Mouse (Mus musculus): ENCODE data around the gene Gpx8. TPM values are rescaled to one million over a fixed set of nuclear protein-coding genes. Genes with fewer than 3 reads are reported as not detected.

Gpx8 gene
- polyA plus RNA-seq, 1 experiment from 2014 or later = 17.3 TPM

DNA sequence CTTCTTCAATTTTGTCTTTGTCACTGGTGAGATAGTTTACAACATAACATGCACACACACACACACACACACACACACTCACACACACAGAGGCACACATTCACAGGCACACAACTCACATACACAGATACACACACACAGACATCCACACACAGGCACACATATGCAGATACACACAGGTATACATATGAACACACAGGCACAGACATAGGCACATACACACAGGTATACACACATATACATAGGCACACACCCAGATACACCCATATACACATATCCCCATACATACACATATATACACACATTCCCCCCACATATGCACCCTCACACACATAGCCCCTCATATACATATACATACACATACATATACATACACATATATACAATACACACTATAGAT lies 808 bp upstream of the Gpx8 start:
- ATAC-seq = no peak
- no peak overlapping the region for H3K27ac ChIP-seq
- no peak overlapping the region for H3K4me2 ChIP-seq

DNA sequence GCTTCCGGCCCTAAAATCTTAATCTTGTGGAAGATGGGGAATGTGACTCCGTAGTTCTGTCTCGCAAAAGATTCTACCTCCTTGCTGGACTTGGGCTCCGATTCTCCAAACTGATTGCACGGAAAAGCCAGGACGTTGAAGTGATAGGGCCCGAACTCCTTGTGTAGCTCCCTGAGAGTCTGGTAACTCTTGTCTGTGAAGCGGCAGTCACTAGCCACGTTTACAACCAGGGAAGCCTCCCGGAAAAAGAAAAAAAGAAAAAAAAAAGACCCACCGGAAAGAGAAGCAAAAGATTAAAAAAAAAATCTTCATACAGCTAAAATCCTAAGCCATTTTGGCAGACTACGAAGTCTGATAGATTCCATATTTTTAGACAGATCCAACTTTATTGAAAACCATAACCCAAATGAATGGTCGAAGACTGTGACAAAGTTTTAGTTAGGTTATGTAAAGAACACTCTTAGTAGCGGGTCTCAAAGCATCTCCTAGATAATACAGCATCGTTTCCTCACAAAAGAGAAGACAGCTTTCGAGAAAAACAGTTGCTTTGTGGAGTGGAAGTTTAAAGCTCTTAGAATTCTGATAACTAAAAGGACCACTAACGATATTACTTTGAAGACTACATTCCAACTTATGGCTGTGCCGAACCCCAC lies 626 bp downstream of the Gpx8 start:
- no peaks in the 10 kb centered on the region for H3K36me3 ChIP-seq
- peak overlapping the region; percentile 44 for H3K4me2 ChIP-seq
- no peaks in the 10 kb centered on the region for H3K4me1 ChIP-seq
- WGBS (ENCODE audit: insufficient replicate concordance) = 45% methylated on average over 18 of the region's 18 CpGs
- no peak for ATAC-seq
- H3K9me3 ChIP-seq (replicated peaks) = no peaks in the 10 kb centered on the region
- H3K4me3 ChIP-seq = peak overlapping the region; percentile 36
- H3K27ac ChIP-seq = no peak overlapping the region
- H3K27me3 ChIP-seq (replicated peaks) = peaks cover 28% of the 10 kb centered on the region
- no peak overlapping the region for H3K9ac ChIP-seq

More for the DNA sequence above, 808 bp upstream of the Gpx8 start:
- no peaks in the 10 kb centered on the region for H3K36me3 ChIP-seq
- H3K4me1 ChIP-seq = no peaks in the 10 kb centered on the region
- peaks cover 17% of the 10 kb centered on the region for H3K27me3 ChIP-seq (replicated peaks)
- H3K9ac ChIP-seq = no peak overlapping the region
- H3K4me3 ChIP-seq = no peak overlapping the region
- no peaks in the 10 kb centered on the region for H3K9me3 ChIP-seq (replicated peaks)

DNA sequence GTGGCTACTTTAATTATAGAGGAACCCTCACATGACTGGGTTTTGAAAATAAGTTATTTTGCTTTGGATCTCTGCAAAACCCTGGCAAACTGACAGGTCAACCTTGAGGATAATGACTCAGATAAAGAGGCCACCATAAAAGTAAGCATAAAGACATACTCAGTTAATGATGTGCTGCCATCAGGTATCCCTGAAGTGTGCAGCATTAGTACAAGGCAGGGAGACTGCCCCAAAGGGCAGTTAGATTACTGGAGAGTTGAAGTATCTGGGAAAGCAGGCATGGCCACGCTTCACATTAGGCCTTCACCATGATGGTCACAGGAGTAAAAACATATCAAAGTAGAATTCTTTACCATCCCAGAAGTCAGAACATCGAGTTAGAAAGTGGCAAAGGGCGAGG lies 1.3 kb downstream of the Gpx8 start:
- Histone ChIP-seq H3K9ac (no peak overlapping the region), H3K4me3 (no peak overlapping the region; the same call in 1 of the 2 replicates), H3K27ac (no peak overlapping the region), H3K4me1 (no peaks in the 10 kb centered on the region), H3K4me2 (peak overlapping the region; percentile 30), H3K27me3 (replicated peaks) (peaks cover 31% of the 10 kb centered on the region), H3K9me3 (replicated peaks) (no peaks in the 10 kb centered on the region), H3K36me3 (no peaks in the 10 kb centered on the region)
- 62% methylated on average over 3 of the region's 3 CpGs for WGBS (ENCODE audit: insufficient replicate concordance)
- ATAC-seq = no peak

DNA sequence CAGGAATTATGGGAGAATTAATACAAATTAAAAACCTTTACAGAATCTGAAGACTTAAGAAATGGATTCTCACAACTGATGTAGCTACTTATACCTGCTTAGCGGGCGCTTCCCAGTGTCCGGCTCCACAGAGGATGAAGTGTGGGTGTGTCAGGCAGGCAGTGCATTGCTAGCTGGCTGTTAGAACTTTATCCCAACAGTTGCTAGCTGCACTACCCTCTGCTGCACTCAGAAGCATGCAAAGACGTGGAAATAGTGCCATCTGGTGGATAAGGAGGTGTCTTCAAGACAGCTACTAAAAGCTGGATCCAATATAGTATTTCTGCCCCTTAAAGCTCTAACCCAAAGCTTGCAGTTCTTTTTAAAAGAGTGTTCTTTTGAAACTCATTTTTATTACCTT lies 10.4 kb downstream of the Gpx8 start:
- Histone ChIP-seq H3K36me3 (no peaks in the 10 kb centered on the region), H3K27me3 (replicated peaks) (peaks cover 71% of the 10 kb centered on the region), H3K4me2 (peak overlapping the region; percentile 91), H3K9me3 (replicated peaks) (no peaks in the 10 kb centered on the region), H3K4me1 (peaks cover 27% of the 10 kb centered on the region), H3K27ac (no peak overlapping the region), H3K4me3 (peak overlapping the region; percentile 61), H3K9ac (no peak overlapping the region)
- 0% methylated on average over 4 of the region's 4 CpGs for WGBS (ENCODE audit: insufficient replicate concordance)
- peak; percentile 79 for ATAC-seq

DNA sequence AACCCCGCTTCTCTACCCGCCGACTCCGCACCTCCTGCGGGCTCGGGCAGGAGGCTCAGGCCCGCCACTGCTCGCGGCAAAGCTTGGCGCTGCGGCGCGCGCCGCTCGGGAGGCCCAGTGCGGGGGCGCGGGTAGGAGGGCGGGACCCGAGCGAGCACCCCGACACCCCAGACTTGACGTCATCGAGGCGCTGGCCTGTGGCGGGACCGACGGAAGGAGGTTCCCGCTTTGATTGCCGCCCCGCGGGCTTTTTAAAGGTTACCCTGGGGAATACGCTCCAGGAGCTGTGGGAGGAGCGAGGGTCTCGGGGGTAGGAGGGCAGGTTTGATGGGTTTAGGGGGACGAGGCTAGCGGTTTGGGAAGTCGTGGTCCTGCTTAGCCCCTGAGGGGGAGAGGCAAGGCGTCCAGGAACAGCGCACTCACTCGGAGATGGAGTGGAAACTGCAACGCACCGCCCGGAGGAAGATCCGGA lies 11.2 kb downstream of the Gpx8 start, which contains the start of gene Cdc20b:
Cdc20b (plus strand) TSS at position 162 of the 472 bp plus-strand sequence.
- H3K4me3 ChIP-seq = peak within 1 kb of the TSS; percentile 61
- under 1% methylated on average over 46 of the region's 46 CpGs for whole genome bisulfite sequencing (ENCODE audit: insufficient replicate concordance)
- peaks cover 78% of the 10 kb centered on the region for H3K27me3 ChIP-seq (replicated peaks)

DNA sequence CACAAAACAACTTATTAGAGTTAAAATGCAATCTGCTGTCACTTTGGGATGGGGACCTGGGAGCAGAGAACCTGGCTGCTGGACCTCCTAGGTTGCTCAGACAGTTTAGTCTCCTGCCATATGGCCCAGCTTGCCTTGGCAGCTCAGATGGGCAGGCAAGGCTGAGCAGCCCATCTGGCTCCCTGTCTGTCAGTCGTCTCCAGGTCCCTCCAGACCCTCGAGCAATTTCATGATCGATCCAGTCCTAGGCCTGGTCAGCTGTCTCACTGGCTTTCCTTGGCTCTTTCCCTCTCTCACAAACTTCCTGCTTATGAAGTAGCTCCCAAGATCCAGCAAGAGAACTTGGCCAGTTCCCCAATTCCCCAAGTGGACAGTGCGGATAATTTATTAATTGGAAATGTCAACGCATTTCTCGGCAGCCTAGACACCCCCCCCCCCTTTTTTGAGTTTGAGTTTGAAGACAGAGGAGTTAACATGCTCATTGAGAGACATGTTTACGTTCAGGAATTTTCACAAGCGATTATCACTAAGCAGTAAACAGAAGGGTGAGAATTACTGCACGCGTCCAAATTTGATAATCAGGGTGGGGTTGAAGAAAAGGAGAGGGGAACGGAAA lies 11.8 kb downstream of the Gpx8 start:
- Histone ChIP-seq H3K4me1 (peaks cover 27% of the 10 kb centered on the region), H3K4me3 (peak overlapping the region; percentile 61), H3K9ac (peak overlapping the region; percentile 41; the same call in 1 of the 2 replicates), H3K9me3 (replicated peaks) (no peaks in the 10 kb centered on the region), H3K4me2 (peak overlapping the region; percentile 91), H3K27me3 (replicated peaks) (peaks cover 79% of the 10 kb centered on the region), H3K27ac (no peak overlapping the region), H3K36me3 (no peaks in the 10 kb centered on the region)
- peak; percentile 33; the same call in 1 of the 2 replicates for ATAC-seq
- 4% methylated on average over 11 of the region's 11 CpGs for WGBS (ENCODE audit: insufficient replicate concordance)

More for the DNA sequence above, 11.2 kb downstream of the Gpx8 start, which contains the start of gene Cdc20b:
- peak within 1 kb of the TSS; percentile 41; the same call in 1 of the 2 replicates for H3K9ac ChIP-seq
- peaks cover 27% of the 10 kb centered on the region for H3K4me1 ChIP-seq
- ATAC-seq = peak; percentile 75
- H3K4me2 ChIP-seq = peak within 1 kb of the TSS; percentile 91
- no peaks in the 10 kb centered on the region for H3K36me3 ChIP-seq
- no peak within 1 kb of the TSS for H3K27ac ChIP-seq
- H3K9me3 ChIP-seq (replicated peaks) = no peaks in the 10 kb centered on the region

DNA sequence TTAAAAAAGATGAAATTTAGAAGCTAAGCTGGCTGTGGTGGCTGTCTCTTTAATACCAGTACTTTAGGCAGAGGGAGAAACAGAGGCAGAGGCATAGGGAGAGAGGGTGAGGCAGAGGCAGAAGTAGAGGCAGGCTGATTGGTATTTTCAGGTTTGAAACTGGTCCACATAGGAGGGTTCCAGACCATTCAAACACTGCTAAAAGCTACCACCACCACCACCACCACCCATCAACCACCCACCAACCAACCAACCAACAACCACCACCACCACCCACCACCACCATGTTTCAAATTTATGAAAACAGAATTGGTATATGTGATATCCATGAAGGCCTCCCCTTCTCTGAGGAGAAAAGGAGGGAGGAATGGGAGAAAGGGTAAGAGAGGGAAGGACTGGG lies 13.4 kb downstream of the Gpx8 start:
- H3K4me1 ChIP-seq = peaks cover 27% of the 10 kb centered on the region
- H3K9me3 ChIP-seq (replicated peaks) = no peaks in the 10 kb centered on the region
- no peak overlapping the region for H3K9ac ChIP-seq
- no peaks in the 10 kb centered on the region for H3K36me3 ChIP-seq
- H3K27ac ChIP-seq = no peak overlapping the region
- H3K27me3 ChIP-seq (replicated peaks) = peaks cover 90% of the 10 kb centered on the region
- H3K4me2 ChIP-seq = no peak overlapping the region
- ATAC-seq = no peak
- H3K4me3 ChIP-seq = no peak overlapping the region

DNA sequence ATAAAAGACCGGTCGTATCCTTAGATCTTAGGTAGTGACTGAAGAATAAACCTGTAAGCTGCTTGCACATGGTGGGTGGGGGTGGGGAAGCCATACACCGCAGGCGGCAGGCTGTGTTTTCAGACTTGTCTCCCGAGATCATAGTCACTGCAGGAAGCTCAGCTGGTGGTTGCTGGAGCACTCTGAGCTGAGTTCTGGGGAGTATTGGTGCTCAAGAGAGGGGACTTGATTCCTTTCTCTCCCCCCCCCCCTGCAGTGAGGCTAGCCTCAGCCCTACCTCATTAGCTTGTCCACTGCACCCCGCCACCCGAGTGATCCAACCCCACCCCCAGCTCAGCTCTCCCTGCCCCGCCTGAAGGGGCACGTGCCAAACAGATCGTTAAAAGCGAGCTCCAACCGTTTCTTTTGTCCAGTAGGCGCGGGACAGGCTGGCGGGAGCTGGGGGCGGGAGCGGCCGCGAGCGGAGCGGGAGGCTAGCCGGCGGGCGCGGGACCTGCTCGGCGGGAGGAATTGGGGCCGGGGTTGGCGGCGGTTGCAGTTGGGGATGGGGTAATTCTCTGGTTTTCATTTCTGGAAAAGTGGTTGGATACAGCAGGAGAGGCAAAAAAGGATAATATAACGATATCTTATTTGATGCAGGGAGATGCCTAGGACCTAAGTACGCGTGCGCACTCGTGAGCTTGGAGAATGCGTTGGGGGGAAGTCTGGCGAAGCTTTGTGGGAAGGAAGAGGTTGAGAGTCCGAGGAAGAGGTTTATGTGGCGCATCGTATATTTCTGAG lies 14.2 kb downstream of the Gpx8 start:
- WGBS (ENCODE audit: insufficient replicate concordance) = 1% methylated on average over 40 of the region's 40 CpGs
- Histone ChIP-seq H3K27me3 (replicated peaks) (peaks cover 85% of the 10 kb centered on the region), H3K4me2 (peak overlapping the region; percentile 74), H3K4me1 (peaks cover 27% of the 10 kb centered on the region), H3K9me3 (replicated peaks) (no peaks in the 10 kb centered on the region), H3K9ac (peak overlapping the region; percentile 27; the same call in 1 of the 2 replicates), H3K36me3 (no peaks in the 10 kb centered on the region), H3K27ac (no peak overlapping the region), H3K4me3 (peak overlapping the region; percentile 54)
- peak; percentile 10; the same call in 1 of the 2 replicates for ATAC-seq

DNA sequence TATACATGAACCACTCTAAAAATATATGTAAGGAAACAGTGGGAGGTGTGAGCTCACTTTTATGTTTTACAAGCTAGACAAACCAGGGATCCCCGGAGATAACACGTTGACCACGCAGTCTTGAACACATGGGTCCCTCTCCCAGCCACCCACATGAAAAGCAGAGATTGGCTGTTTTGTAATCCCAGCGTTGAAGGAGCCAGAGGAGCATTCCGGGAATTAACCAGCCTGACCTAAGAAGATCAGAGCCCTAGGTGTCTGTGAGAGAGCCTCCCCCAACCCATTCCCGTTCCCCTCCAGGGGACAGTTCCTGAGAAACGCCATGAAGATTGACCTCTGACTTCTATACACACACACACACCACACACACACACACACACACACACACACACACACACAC lies 14.9 kb downstream of the Gpx8 start:
- Histone ChIP-seq H3K36me3 (no peaks in the 10 kb centered on the region), H3K9me3 (replicated peaks) (no peaks in the 10 kb centered on the region), H3K4me1 (peaks cover 27% of the 10 kb centered on the region), H3K27ac (no peak overlapping the region), H3K4me2 (peak overlapping the region; percentile 74), H3K27me3 (replicated peaks) (peaks cover 85% of the 10 kb centered on the region), H3K9ac (no peak overlapping the region), H3K4me3 (peak overlapping the region; percentile 54)
- WGBS (ENCODE audit: insufficient replicate concordance) = 2% methylated on average over 7 of the region's 7 CpGs
- no peak for ATAC-seq

DNA sequence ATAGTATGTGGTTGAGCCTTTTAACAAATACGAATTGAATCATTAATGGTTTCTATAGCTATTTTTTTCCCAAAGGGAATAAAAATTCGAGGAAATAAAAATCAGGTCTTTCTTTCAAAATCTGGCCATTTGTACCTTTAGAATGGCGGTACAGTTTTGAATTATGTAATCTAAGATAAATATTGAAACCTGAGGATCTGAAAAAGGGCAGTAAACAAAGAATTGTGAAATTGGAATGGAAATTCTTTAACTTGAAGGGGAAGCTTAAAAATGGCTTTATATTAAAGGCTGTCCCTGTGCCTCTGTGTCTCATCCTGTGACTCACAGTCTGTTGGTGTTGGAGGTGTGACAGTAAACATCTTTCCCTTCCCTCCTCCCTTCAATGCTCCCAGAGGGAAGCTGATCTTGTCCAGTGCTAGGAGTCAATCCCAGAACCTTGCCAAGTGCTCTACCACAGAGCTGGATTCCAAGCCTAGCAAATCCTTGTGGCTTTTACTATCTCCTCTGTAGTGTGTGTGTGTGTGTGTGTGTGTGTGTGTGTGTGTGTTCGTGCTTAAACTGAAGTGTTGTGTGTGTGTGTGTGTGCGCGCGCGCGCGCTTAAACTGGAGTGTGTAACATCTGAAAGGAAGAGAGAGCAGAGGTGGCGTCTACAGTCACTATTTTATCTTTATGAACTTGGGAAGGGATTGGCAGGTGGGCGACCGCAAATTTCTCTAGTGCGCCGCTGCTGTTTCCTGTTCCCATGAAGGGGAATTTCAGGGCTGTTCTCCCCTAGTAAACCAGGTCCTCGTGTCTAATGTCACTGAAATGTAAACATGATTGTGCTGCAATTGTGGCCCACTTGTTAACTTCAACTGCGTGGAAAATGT lies 22.7 kb downstream of the Gpx8 start:
- ATAC-seq = no peak
- H3K4me3 ChIP-seq = no peak overlapping the region
- no peak overlapping the region for H3K9ac ChIP-seq
- no peaks in the 10 kb centered on the region for H3K9me3 ChIP-seq (replicated peaks)
- 0 out of 2 replicates have a peak, but pooled peaks cover 3% of the 10 kb centered on the region for H3K4me1 ChIP-seq
- H3K27me3 ChIP-seq (replicated peaks) = peaks cover 24% of the 10 kb centered on the region
- H3K4me2 ChIP-seq = no peak overlapping the region
- 61% methylated on average over 17 of the region's 17 CpGs for WGBS (ENCODE audit: insufficient replicate concordance)
- no peaks in the 10 kb centered on the region for H3K36me3 ChIP-seq
- no peak overlapping the region for H3K27ac ChIP-seq

DNA sequence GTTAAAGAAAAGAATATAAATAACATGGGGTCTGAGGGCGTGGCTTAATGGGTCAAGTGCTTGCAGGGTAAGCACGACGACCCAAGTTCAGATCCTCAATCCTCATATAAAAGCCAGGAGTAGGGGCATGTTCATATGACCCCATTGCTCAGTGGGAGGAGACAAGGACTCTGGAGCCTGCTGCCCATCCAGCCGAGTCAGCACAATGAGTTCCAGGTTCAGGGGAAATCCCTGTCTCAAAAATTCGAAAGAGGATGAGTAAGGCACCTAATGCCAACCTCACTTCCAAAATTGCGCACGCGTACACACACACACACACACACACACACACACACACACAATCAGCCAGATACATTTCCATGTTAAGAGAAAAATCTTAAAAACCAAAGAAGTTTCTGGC lies 23.7 kb downstream of the Gpx8 start:
- no peak overlapping the region for H3K4me3 ChIP-seq
- no peak overlapping the region for H3K4me2 ChIP-seq
- H3K27me3 ChIP-seq (replicated peaks) = peaks cover 21% of the 10 kb centered on the region
- H3K9ac ChIP-seq = no peak overlapping the region
- no peaks in the 10 kb centered on the region for H3K36me3 ChIP-seq
- no peak overlapping the region for H3K27ac ChIP-seq
- no peak for ATAC-seq
- no peaks in the 10 kb centered on the region for H3K9me3 ChIP-seq (replicated peaks)
- H3K4me1 ChIP-seq = 0 out of 2 replicates have a peak, but pooled peaks cover 3% of the 10 kb centered on the region
- WGBS (ENCODE audit: insufficient replicate concordance) = 61% methylated on average over 8 of the region's 8 CpGs

Data from liver, embryonic 12.5 days (tissue).